8 mouse cellular contexts compared by ENCODE assay signal in the genomic region with DNA sequence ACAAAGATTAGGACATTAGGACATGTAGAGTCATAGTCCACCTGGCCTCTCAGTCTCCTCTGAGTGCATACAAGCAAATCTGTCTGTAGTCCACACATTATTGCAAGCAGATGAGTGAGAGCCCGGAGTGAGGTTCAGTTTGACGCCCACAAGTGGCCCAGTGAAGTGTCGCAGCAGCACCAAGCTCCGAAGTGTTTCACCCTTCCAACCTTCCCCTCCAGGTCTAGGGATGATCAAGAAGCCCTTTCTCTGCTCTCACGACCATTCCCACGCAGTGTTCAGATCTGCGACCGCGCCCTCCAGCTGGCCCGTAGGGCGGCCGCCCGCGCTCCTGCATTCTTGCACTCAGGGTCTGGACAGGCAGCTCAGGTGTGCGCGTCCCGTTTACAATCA. TPM values are rescaled to one million over a fixed set of nuclear protein-coding genes. Genes with fewer than 3 reads are reported as not detected.
DNase-seq lines count a peak whose midpoint lies in the region; ATAC-seq and TF ChIP-seq lines count a peak whose summit lies in the region.

No protein-coding gene starts in this region.

- H3K9me3 ChIP-seq in lung, embryonic 14.5 days (ENCODE audit: low read depth, low read length), result no peaks in the 10 kb centered on the region
- H3K9me3 ChIP-seq in intestine, embryonic 16.5 days (ENCODE audit: control insufficient read depth, low read length), result no peaks in the 10 kb centered on the region
- H3K9me3 ChIP-seq in neural tube, embryonic 14.5 days (ENCODE audit: control insufficient read depth, low read length), result no peaks in the 10 kb centered on the region

- peak overlapping the region; percentile 70 for H3K4me3 ChIP-seq in lung, embryonic 14.5 days (ENCODE audit: low read depth, low read length)
- peak overlapping the region; percentile 67 for H3K4me3 ChIP-seq in embryonic fibroblast, embryonic 13.5 days (ENCODE audit: insufficient read depth, low read length)
- peak overlapping the region; percentile 81 for H3K4me3 ChIP-seq in intestine, embryonic 16.5 days (ENCODE audit: low read length)
- peak overlapping the region; percentile 75 for H3K4me3 ChIP-seq in neural tube, embryonic 14.5 days (ENCODE audit: low read depth, low read length)

- no peak for TF ChIP-seq CTCF in lung, embryonic 14.5 days (IDR thresholded peaks at IDR 0.05; ENCODE audit: low read depth)
- TF ChIP-seq CTCF in embryonic fibroblast, embryonic 13.5 days (IDR thresholded peaks at IDR 0.05; ENCODE audit: borderline replicate concordance, insufficient read depth, low read length), result no peak

- no peaks in the 10 kb centered on the region for H3K27me3 ChIP-seq in lung, embryonic 14.5 days (ENCODE audit: insufficient read depth, low read length)
- H3K27me3 ChIP-seq in intestine, embryonic 16.5 days (replicated peaks; ENCODE audit: control insufficient read depth, insufficient read depth, low read length), result no peaks in the 10 kb centered on the region
- H3K27me3 ChIP-seq in neural tube, embryonic 14.5 days (ENCODE audit: control insufficient read depth, insufficient read depth, low read length), result no peaks in the 10 kb centered on the region

- TF ChIP-seq POLR2A in embryonic fibroblast, embryonic 13.5 days (IDR thresholded peaks at IDR 0.05; ENCODE audit: low read depth, low read length), result no peak

- under 1% methylated on average over 17 of the region's 17 CpGs for WGBS in lung, embryonic 14.5 days
- 1% methylated on average over 17 of the region's 17 CpGs for WGBS in intestine, embryonic 16.5 days
- WGBS in neural tube, embryonic 14.5 days, result 2% methylated on average over 14 of the region's 17 CpGs

- H3K4me1 ChIP-seq in lung, embryonic 14.5 days (ENCODE audit: insufficient read depth), result peaks cover 10% of the 10 kb centered on the region; the same call in 1 of the 2 replicates
- H3K4me1 ChIP-seq in embryonic fibroblast, embryonic 13.5 days (ENCODE audit: control insufficient read depth, insufficient read depth, low read length), result no peaks in the 10 kb centered on the region
- peaks cover 7% of the 10 kb centered on the region; the same call in 1 of the 2 replicates for H3K4me1 ChIP-seq in intestine, embryonic 16.5 days (ENCODE audit: control insufficient read depth, insufficient read depth, low read length)
- H3K4me1 ChIP-seq in neural tube, embryonic 14.5 days (ENCODE audit: control insufficient read depth, insufficient read depth, low read length), result 0 out of 2 replicates have a peak, but pooled peaks cover 2% of the 10 kb centered on the region

- H3K36me3 ChIP-seq in lung, embryonic 14.5 days (ENCODE audit: insufficient read depth), result no peaks in the 10 kb centered on the region
- no peaks in the 10 kb centered on the region for H3K36me3 ChIP-seq in intestine, embryonic 16.5 days (ENCODE audit: control insufficient read depth, insufficient read depth, low read length)
- no peaks in the 10 kb centered on the region for H3K36me3 ChIP-seq in neural tube, embryonic 14.5 days (ENCODE audit: control insufficient read depth, insufficient read depth, low read length)

- peak overlapping the region; percentile 79 for H3K9ac ChIP-seq in lung, embryonic 14.5 days
- H3K9ac ChIP-seq in intestine, embryonic 16.5 days (ENCODE audit: low read depth, low read length), result peak overlapping the region; percentile 86
- H3K9ac ChIP-seq in neural tube, embryonic 14.5 days (replicated peaks; ENCODE audit: low read depth, low read length), result peak overlapping the region; percentile 70

- H3K27ac ChIP-seq in lung, embryonic 14.5 days (ENCODE audit: low read depth), result no peak overlapping the region
- H3K27ac ChIP-seq in embryonic fibroblast, embryonic 13.5 days (ENCODE audit: insufficient read depth, low read length), result no peak overlapping the region
- H3K27ac ChIP-seq in intestine, embryonic 16.5 days (ENCODE audit: low read length), result peak overlapping the region; percentile 63
- no peak overlapping the region for H3K27ac ChIP-seq in neural tube, embryonic 14.5 days (ENCODE audit: low read depth, low read length)

- no peak for DNase-seq in lung, embryonic 14.5 days
- DNase-seq in lung, postnatal 36 days, result no peak
- no peak for DNase-seq in layer of hippocampus, adult 8-10 months (ENCODE audit: low spot score in 2 of 2)
- no peak for DNase-seq in left cerebral cortex, postnatal 10 days (ENCODE audit: extremely low spot score in 1 of 2, low spot score in 2 of 2)
- DNase-seq in spleen, adult 18-20 months, result no peak

- ATAC-seq in lung, embryonic 14.5 days (ENCODE audit: insufficient read depth), result no peak
- ATAC-seq in intestine, embryonic 16.5 days, result peak; percentile 63
- ATAC-seq in neural tube, embryonic 14.5 days (ENCODE audit: low read depth), result peak; percentile 16; the same call in 1 of the 2 replicates

- peak overlapping the region; percentile 75 for H3K4me2 ChIP-seq in lung, embryonic 14.5 days
- H3K4me2 ChIP-seq in intestine, embryonic 16.5 days (ENCODE audit: low read depth, low read length), result peak overlapping the region; percentile 87
- H3K4me2 ChIP-seq in neural tube, embryonic 14.5 days (ENCODE audit: low read depth, low read length), result peak overlapping the region; percentile 69

- intact Hi-C loops in left cerebral cortex, postnatal 10 days (cut with DNase I), result no loop called here

RNA-seq across cellular contexts. Expression of a gene that starts 0.3 kb away (rescaled TPM):
- polyA plus RNA-seq in lung, embryonic 14.5 days (2014; fragmentation: Nextera tagmentation; extraction: Ambion mirVana), result 11.7 and 13.6 TPM in 2 replicates
- 0.23 and 1.1 TPM in 2 replicates for polyA plus RNA-seq in embryonic fibroblast, embryonic 13.5 days (2011; ENCODE audit: insufficient read length, low read depth, missing spikeins)
- polyA plus RNA-seq in intestine, embryonic 16.5 days (2015; fragmentation: Nextera tagmentation; extraction: Ambion mirVana), result 12.9 and 13.5 TPM in 2 replicates
- 11.4 and 11.7 TPM in 2 replicates for polyA plus RNA-seq in neural tube, embryonic 14.5 days (2014; fragmentation: Nextera tagmentation; extraction: Ambion mirVana)
- 10 to 100 TPM; 50.6 to 64.3 (median 59.8) TPM for total RNA-seq in layer of hippocampus, adult 8-10 months (2022)
- 10 to 100 TPM; 26.1 to 27.4 TPM for total RNA-seq in left cerebral cortex, postnatal 10 days (2021)
